Mouse (Mus musculus) spleen, adult 2 months (tissue): Measurements from ENCODE around the gene Nup107.

ENCODE experiments used
- CTCF ChIP-seq: fragments of 200-500 bp; IDR thresholded peaks from 2 replicates; pipeline ENCODE4 v1.5.1; 2011; ENCODE audit warnings: mild to moderate bottlenecking, inconsistent platforms; ENCODE audit not compliant: insufficient read depth, insufficient read length, insufficient replicate concordance; ENCODE audit errors: extremely low read depth
- POLR2A ChIP-seq: fragments of 200-500 bp; IDR thresholded peaks from 2 replicates; pipeline ENCODE4 v1.6.1; 2011; ENCODE audit warnings: low read depth, low read length, inconsistent platforms

- no peak for TF ChIP-seq CTCF
- TF ChIP-seq POLR2A = no peak
Measured at GRCm38 (mm10) chr10:117742618-117743017, 49.9 kb downstream of the Nup107 start.
